Mouse (Mus musculus): ENCODE measurements around the gene N4bp2l2. TPM values are rescaled to one million over a fixed set of nuclear protein-coding genes. Genes with fewer than 3 reads are reported as not detected.

The N4bp2l2 gene
- polyA plus RNA-seq, 2 experiments = 35.0 to 57.3 TPM

GRCm38 (mm10) chr5:150620588-150621135, 45.3 kb downstream of the N4bp2l2 start:
- 80% methylated on average over 7 of the region's 7 CpGs for WGBS
- ATAC-seq (ENCODE audit: low FRiP score, low read depth) = no peak
- DNase-seq (ENCODE audit: low spot score) = no peak
- Histone ChIP-seq H3K4me1 (ENCODE audit: control insufficient read depth, insufficient read depth, low read length) (no peaks in the 10 kb centered on the region), H3K27ac (replicated peaks; ENCODE audit: low read depth, low read length) (no peak overlapping the region), H3K9me3 (ENCODE audit: control insufficient read depth, low read length) (no peaks in the 10 kb centered on the region), H3K4me3 (replicated peaks; ENCODE audit: low read length) (no peak overlapping the region), H3K4me2 (replicated peaks; ENCODE audit: low read depth, low read length, severe bottlenecking) (no peak overlapping the region), H3K36me3 (ENCODE audit: control insufficient read depth, insufficient read depth, low read length) (peaks cover 4% of the 10 kb centered on the region; the same call in 1 of the 2 replicates), H3K27me3 (ENCODE audit: control insufficient read depth, insufficient read depth, low read length) (no peaks in the 10 kb centered on the region), H3K9ac (ENCODE audit: low read depth, low read length, severe bottlenecking) (no peak overlapping the region)
- no peak for TF ChIP-seq POLR2A (IDR thresholded peaks at IDR 0.05; ENCODE audit: borderline replicate concordance, extremely low read depth, insufficient read depth, insufficient read length)

- no peak for TF ChIP-seq POLR2A (IDR thresholded peaks at IDR 0.05; ENCODE audit: borderline replicate concordance, extremely low read depth, insufficient read depth, insufficient read length)
- DNase-seq (ENCODE audit: low spot score) = no peak
- no peak overlapping the region for H3K27ac ChIP-seq (replicated peaks; ENCODE audit: low read depth, low read length)
- no peaks in the 10 kb centered on the region for H3K36me3 ChIP-seq (ENCODE audit: control insufficient read depth, insufficient read depth, low read length)
- H3K4me2 ChIP-seq (replicated peaks; ENCODE audit: low read depth, low read length, severe bottlenecking) = no peak overlapping the region
- no peaks in the 10 kb centered on the region for H3K27me3 ChIP-seq (ENCODE audit: control insufficient read depth, insufficient read depth, low read length)
- ATAC-seq (ENCODE audit: low FRiP score, low read depth) = no peak
- no peaks in the 10 kb centered on the region for H3K4me1 ChIP-seq (ENCODE audit: control insufficient read depth, insufficient read depth, low read length)
- no peak overlapping the region for H3K9ac ChIP-seq (ENCODE audit: low read depth, low read length, severe bottlenecking)
- H3K9me3 ChIP-seq (ENCODE audit: control insufficient read depth, low read length) = no peaks in the 10 kb centered on the region
- WGBS = 90% methylated on average over 10 of the region's 10 CpGs
- no peak overlapping the region for H3K4me3 ChIP-seq (replicated peaks; ENCODE audit: low read length)
Measured at GRCm38 (mm10) chr5:150618599-150619355, 47.2 kb downstream of the N4bp2l2 start.

- H3K27ac ChIP-seq (replicated peaks; ENCODE audit: low read depth, low read length) = no peak overlapping the region
- ATAC-seq (ENCODE audit: low FRiP score, low read depth) (no peak), DNase-seq (ENCODE audit: low spot score) (no peak)
- no peak overlapping the region for H3K9ac ChIP-seq (ENCODE audit: low read depth, low read length, severe bottlenecking)
- H3K4me2 ChIP-seq (replicated peaks; ENCODE audit: low read depth, low read length, severe bottlenecking) = no peak overlapping the region
- H3K4me3 ChIP-seq (replicated peaks; ENCODE audit: low read length) = no peak overlapping the region
- 77% methylated on average over 3 of the region's 3 CpGs for WGBS
- H3K27me3 ChIP-seq (ENCODE audit: control insufficient read depth, insufficient read depth, low read length) = no peaks in the 10 kb centered on the region
- no peaks in the 10 kb centered on the region for H3K4me1 ChIP-seq (ENCODE audit: control insufficient read depth, insufficient read depth, low read length)
- no peaks in the 10 kb centered on the region for H3K36me3 ChIP-seq (ENCODE audit: control insufficient read depth, insufficient read depth, low read length)
- TF ChIP-seq POLR2A (IDR thresholded peaks at IDR 0.05; ENCODE audit: borderline replicate concordance, extremely low read depth, insufficient read depth, insufficient read length) = no peak
- no peaks in the 10 kb centered on the region for H3K9me3 ChIP-seq (ENCODE audit: control insufficient read depth, low read length)
Measured at GRCm38 (mm10) chr5:150616731-150617130, 49.3 kb downstream of the N4bp2l2 start.

- ATAC-seq (ENCODE audit: low FRiP score, low read depth) = no peak
- 95% methylated on average over 2 of the region's 2 CpGs for WGBS
- Histone ChIP-seq H3K4me3 (replicated peaks; ENCODE audit: low read length) (no peak overlapping the region), H3K9me3 (ENCODE audit: control insufficient read depth, low read length) (no peaks in the 10 kb centered on the region), H3K27me3 (ENCODE audit: control insufficient read depth, insufficient read depth, low read length) (no peaks in the 10 kb centered on the region), H3K4me1 (ENCODE audit: control insufficient read depth, insufficient read depth, low read length) (no peaks in the 10 kb centered on the region), H3K27ac (replicated peaks; ENCODE audit: low read depth, low read length) (no peak overlapping the region), H3K9ac (ENCODE audit: low read depth, low read length, severe bottlenecking) (no peak overlapping the region), H3K4me2 (replicated peaks; ENCODE audit: low read depth, low read length, severe bottlenecking) (no peak overlapping the region), H3K36me3 (ENCODE audit: control insufficient read depth, insufficient read depth, low read length) (no peaks in the 10 kb centered on the region)
- DNase-seq (ENCODE audit: low spot score) = no peak
- no peak for TF ChIP-seq POLR2A (IDR thresholded peaks at IDR 0.05; ENCODE audit: borderline replicate concordance, extremely low read depth, insufficient read depth, insufficient read length)
Measured at GRCm38 (mm10) chr5:150616216-150616615, 49.8 kb downstream of the N4bp2l2 start.

GRCm38 (mm10) chr5:150614054-150614453, 51.9 kb downstream of the N4bp2l2 start:
- no peak overlapping the region for H3K27ac ChIP-seq (replicated peaks; ENCODE audit: low read depth, low read length)
- ATAC-seq (ENCODE audit: low FRiP score, low read depth) = no peak
- 79% methylated on average over 2 of the region's 2 CpGs for WGBS
- H3K9me3 ChIP-seq (ENCODE audit: control insufficient read depth, low read length) = no peaks in the 10 kb centered on the region
- DNase-seq (ENCODE audit: low spot score) = no peak
- H3K36me3 ChIP-seq (ENCODE audit: control insufficient read depth, insufficient read depth, low read length) = no peaks in the 10 kb centered on the region
- H3K27me3 ChIP-seq (ENCODE audit: control insufficient read depth, insufficient read depth, low read length) = no peaks in the 10 kb centered on the region
- H3K4me2 ChIP-seq (replicated peaks; ENCODE audit: low read depth, low read length, severe bottlenecking) = no peak overlapping the region
- no peaks in the 10 kb centered on the region for H3K4me1 ChIP-seq (ENCODE audit: control insufficient read depth, insufficient read depth, low read length)
- H3K4me3 ChIP-seq (replicated peaks; ENCODE audit: low read length) = no peak overlapping the region
- H3K9ac ChIP-seq (ENCODE audit: low read depth, low read length, severe bottlenecking) = no peak overlapping the region
- TF ChIP-seq POLR2A (IDR thresholded peaks at IDR 0.05; ENCODE audit: borderline replicate concordance, extremely low read depth, insufficient read depth, insufficient read length) = no peak

Measured in limb, embryonic 14.5 days (tissue).